Mouse (Mus musculus) heart, adult 2 months (tissue): ENCODE results near the gene Calu. TPM values are rescaled to one million over a fixed set of nuclear protein-coding genes. Genes with fewer than 3 reads are reported as not detected.

Source experiments
- DNase-seq, 2 experiments: peaks; one replicate each; pipeline ENCODE4 v3.0.0; 2021
- H3K27ac ChIP-seq: fragments of 200-600 bp; 2 replicates; pipeline ENCODE4 v1.8.1; 2022
- H3K27me3 ChIP-seq: fragments of 200-500 bp; 2 replicates; pipeline ENCODE4 v1.6.1; 2012; ENCODE audit warnings: mild to moderate bottlenecking, low read length, inconsistent platforms, mixed read lengths; ENCODE audit not compliant: control insufficient read depth, insufficient read depth
- H3K36me3 ChIP-seq: fragments of 200-500 bp; 2 replicates; pipeline ENCODE4 v1.6.1; 2012; ENCODE audit warnings: low read length, inconsistent platforms; ENCODE audit not compliant: control insufficient read depth, insufficient read depth
- H3K4me1 ChIP-seq: fragments of 200-500 bp; 2 replicates; pipeline ENCODE4 v1.6.1; 2011; ENCODE audit warnings: low read length; ENCODE audit not compliant: control insufficient read depth, insufficient read depth
- H3K4me3 ChIP-seq: fragments of 200-600 bp; 2 replicates; pipeline ENCODE4 v1.8.1; 2022
- H3K79me2 ChIP-seq: fragments of 200-500 bp; replicated peaks from 2 replicates; pipeline ENCODE4 v1.6.1; 2012; ENCODE audit warnings: mild to moderate bottlenecking, inconsistent platforms, low read length, moderate library complexity, mixed read lengths; ENCODE audit not compliant: control insufficient read depth, insufficient read depth
- H3K9ac ChIP-seq: fragments of 200-500 bp; 2 replicates; pipeline ENCODE4 v1.6.1; 2012; ENCODE audit warnings: low read depth, mild to moderate bottlenecking, control low read depth, inconsistent platforms, low read length, mixed read lengths
- CTCF ChIP-seq: fragments of 200-600 bp; IDR thresholded peaks from 2 replicates; pipeline ENCODE4 v1.8.1; 2022; ENCODE audit warnings: antibody characterized with exemption, mild to moderate bottlenecking, moderate library complexity
- EP300 ChIP-seq: fragments of 200-500 bp; IDR thresholded peaks from 2 replicates; pipeline ENCODE4 v1.6.1; 2011; ENCODE audit warnings: low read depth, low read length, control low read depth; ENCODE audit not compliant: insufficient read depth
- POLR2A ChIP-seq: fragments of 200-500 bp; IDR thresholded peaks from 2 replicates; pipeline ENCODE4 v1.6.1; 2011; ENCODE audit warnings: mild to moderate bottlenecking, low read depth, low read length, control low read depth; ENCODE audit not compliant: insufficient read depth
- WGBS: fragments of 180-500 bp; shearing (Covaris S2); methylation state at CpG from one replicate; pipeline ENCODE4 v1.1.7; 2018; 5-methylcytosine and 5-hydroxymethylcytosine counted together
- intact Hi-C: fragments of 180-260 bp; cut with DNase I; formaldehyde crosslinking; loops from one replicate; pipeline ENCODE4 v1.15.1; 2025
- polyA plus RNA-seq: library from polyadenylated mRNA; depleted of rRNA; stranded (reverse); fragments of >200 nt; gene quantifications from 2 replicates; pipeline ENCODE4 v1.2.3, GENCODE M21; 2012
- total RNA-seq, 2 experiments: library from RNA; stranded (reverse); gene quantifications; 2 replicates each; pipeline ENCODE4 v1.2.3; 2021

Calu gene
- total and polyA plus RNA-seq, 3 experiments = 102 to 232 (median 227) TPM

GRCm38 (mm10) chr6:29396714-29397540 lies 49.1 kb downstream of the Calu start:
- WGBS = 18% methylated on average over 24 of the region's 24 CpGs
- intact Hi-C loops = loop anchor here (10.0 kb wide), 1 partner anchor 248 kb away; no protein-coding TSS in a partner anchor
- H3K36me3 ChIP-seq = no peaks in the 10 kb centered on the region
- H3K27ac ChIP-seq = 0 out of 2 replicates have a peak overlapping the region, but pooled peaks have one; percentile 38
- peak overlapping the region; percentile 65 for H3K4me3 ChIP-seq
- peak overlapping the region; percentile 79 for H3K9ac ChIP-seq
- TF ChIP-seq POLR2A (no peak), EP300 (no peak), CTCF (no peak)
- H3K27me3 ChIP-seq = no peaks in the 10 kb centered on the region; the same call in 1 of the 2 replicates
- DNase-seq = no peak
- 0 out of 2 replicates have a peak, but pooled peaks cover 2% of the 10 kb centered on the region for H3K4me1 ChIP-seq
- no peaks in the 10 kb centered on the region for H3K79me2 ChIP-seq

- DNase-seq = no peak
- H3K4me3 ChIP-seq = no peak overlapping the region
- H3K27me3 ChIP-seq = no peaks in the 10 kb centered on the region; the same call in none of the 2 replicates
- no peak overlapping the region for H3K27ac ChIP-seq
- 0 out of 2 replicates have a peak, but pooled peaks cover 2% of the 10 kb centered on the region for H3K4me1 ChIP-seq
- TF ChIP-seq EP300 = no peak
- H3K79me2 ChIP-seq = no peaks in the 10 kb centered on the region
- intact Hi-C loops = loop anchor here (10.0 kb wide), 1 partner anchor 247 kb away; no protein-coding TSS in a partner anchor
- H3K9ac ChIP-seq = no peak overlapping the region
- 48% methylated on average over 6 of the region's 6 CpGs for WGBS
- H3K36me3 ChIP-seq = no peaks in the 10 kb centered on the region
Observed at GRCm38 (mm10) chr6:29397575-29397974, 49.7 kb downstream of the Calu start.

GRCm38 (mm10) chr6:29399851-29400250 lies 52.0 kb downstream of the Calu start:
- Histone ChIP-seq H3K79me2 (no peaks in the 10 kb centered on the region), H3K9ac (no peak overlapping the region), H3K27ac (no peak overlapping the region), H3K4me1 (0 out of 2 replicates have a peak, but pooled peaks cover 2% of the 10 kb centered on the region), H3K4me3 (no peak overlapping the region), H3K27me3 (no peaks in the 10 kb centered on the region; the same call in none of the 2 replicates), H3K36me3 (no peaks in the 10 kb centered on the region)
- no peak for TF ChIP-seq EP300
- no peak for TF ChIP-seq POLR2A
- TF ChIP-seq CTCF = no peak
- WGBS = 83% methylated on average over 4 of the region's 4 CpGs
- DNase-seq = no peak
- intact Hi-C loops = loop anchor here (10.0 kb wide), 1 partner anchor 245 kb away; no protein-coding TSS in a partner anchor

GRCm38 (mm10) chr6:29402693-29403342 lies 54.9 kb downstream of the Calu start:
- H3K36me3 ChIP-seq = no peaks in the 10 kb centered on the region
- H3K27me3 ChIP-seq = no peaks in the 10 kb centered on the region; the same call in none of the 2 replicates
- 10% methylated on average over 33 of the region's 34 CpGs for WGBS
- no peaks in the 10 kb centered on the region for H3K79me2 ChIP-seq
- intact Hi-C loops = no loop called here
- H3K9ac ChIP-seq = no peak overlapping the region
- TF ChIP-seq EP300 (no peak), CTCF (peak; percentile 41), POLR2A (no peak)
- H3K4me3 ChIP-seq = no peak overlapping the region
- no peak overlapping the region for H3K27ac ChIP-seq
- H3K4me1 ChIP-seq = no peaks in the 10 kb centered on the region
- DNase-seq = no peak

- 74% methylated on average over 6 of the region's 6 CpGs for WGBS
- H3K9ac ChIP-seq = no peak overlapping the region
- no peak for TF ChIP-seq POLR2A
- TF ChIP-seq CTCF = no peak
- TF ChIP-seq EP300 = no peak
Observed at GRCm38 (mm10) chr6:29406412-29406811, 58.5 kb downstream of the Calu start.

More at GRCm38 (mm10) chr6:29406412-29406811, 58.5 kb downstream of the Calu start:
- DNase-seq = no peak
- H3K79me2 ChIP-seq = no peaks in the 10 kb centered on the region
- H3K27me3 ChIP-seq = no peaks in the 10 kb centered on the region; the same call in none of the 2 replicates
- H3K36me3 ChIP-seq = no peaks in the 10 kb centered on the region
- no peak overlapping the region for H3K27ac ChIP-seq
- no peak overlapping the region for H3K4me3 ChIP-seq
- intact Hi-C loops = no loop called here
- H3K4me1 ChIP-seq = no peaks in the 10 kb centered on the region
